Mouse (Mus musculus): Measurements from ENCODE around the gene Mt3. TPM values are rescaled to one million over a fixed set of nuclear protein-coding genes. Genes with fewer than 3 reads are reported as not detected.

The Mt3 gene
- polyA plus RNA-seq, 1 experiment from 2014 or later, result 20.7 TPM

DNA sequence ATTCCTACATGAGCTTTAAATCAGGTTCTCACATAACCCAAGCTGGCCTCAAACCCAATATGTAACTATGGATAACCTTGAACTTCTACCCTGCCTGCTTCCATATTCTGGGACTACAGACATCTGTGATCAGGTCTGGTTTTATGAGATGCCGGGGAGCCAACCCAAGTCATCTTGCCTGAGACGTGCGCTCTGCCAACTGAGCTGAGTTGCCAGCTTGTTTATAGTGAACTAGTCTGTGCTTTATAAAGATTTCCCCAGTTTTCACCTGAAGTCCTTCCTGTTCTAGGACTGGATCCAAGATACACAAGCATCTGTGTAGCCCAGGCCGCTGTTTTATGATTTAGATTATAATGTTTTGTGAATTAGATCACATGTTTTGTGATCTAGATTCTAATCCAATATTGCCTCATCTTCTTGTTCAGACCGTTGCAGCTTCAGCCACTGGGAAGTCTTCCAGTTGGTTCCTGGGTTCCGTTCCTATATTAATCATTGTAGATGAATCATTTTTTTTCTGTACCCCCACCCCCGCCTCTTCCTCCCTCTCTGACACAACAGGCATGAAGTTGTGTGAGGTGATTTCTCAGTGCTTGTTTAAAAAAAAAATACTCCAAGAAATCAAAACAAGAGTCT is 42.3 kb downstream of the Mt3 start:
- 94% methylated on average over 7 of the region's 7 CpGs for WGBS
- H3K27me3 ChIP-seq (ENCODE audit: poor library complexity, severe bottlenecking), result peaks cover 10% of the 10 kb centered on the region; the same call in 1 of the 2 replicates
- H3K27ac ChIP-seq, result no peak overlapping the region
- no peak overlapping the region for H3K4me3 ChIP-seq
- no peak for DNase-seq (ENCODE audit: extremely low spot score, low spot score)
- no peaks in the 10 kb centered on the region for H3K9me3 ChIP-seq
- no peaks in the 10 kb centered on the region for H3K36me3 ChIP-seq (replicated peaks)
- H3K4me1 ChIP-seq, result peaks cover 12% of the 10 kb centered on the region

DNA sequence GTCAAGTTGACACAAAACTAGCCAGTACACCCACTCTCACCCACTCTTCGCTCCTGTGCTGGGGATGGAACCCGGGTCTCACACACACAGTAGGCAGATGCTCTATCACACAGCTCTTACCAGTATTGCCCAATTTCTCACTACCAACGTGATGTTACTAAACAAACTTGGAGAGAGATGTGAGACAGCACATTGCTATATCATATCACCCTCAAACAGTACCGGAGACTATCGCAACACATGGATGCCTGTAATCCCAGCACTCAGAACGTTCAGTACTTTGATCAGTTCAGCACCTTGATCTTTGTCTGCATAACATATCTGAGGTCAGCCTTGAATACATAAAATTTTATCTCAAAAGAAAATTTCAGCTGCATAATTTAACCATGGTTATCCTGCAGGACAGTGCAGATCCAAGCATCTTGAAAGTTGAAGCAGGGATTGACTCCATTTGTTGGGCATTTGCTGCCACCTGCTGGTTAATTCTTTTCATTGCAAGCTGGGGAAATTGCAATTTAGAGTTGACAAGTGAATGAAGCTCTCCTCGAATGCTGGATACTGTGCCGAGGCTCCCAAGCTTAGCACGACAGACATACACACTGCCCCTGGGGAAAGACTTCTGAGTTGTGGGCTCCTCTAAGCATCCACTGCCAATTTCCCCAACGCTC is 46.9 kb downstream of the Mt3 start:
- peak; percentile 74 for DNase-seq (ENCODE audit: extremely low spot score, low spot score)
- Histone ChIP-seq H3K27me3 (ENCODE audit: poor library complexity, severe bottlenecking) (no peaks in the 10 kb centered on the region), H3K9me3 (no peaks in the 10 kb centered on the region), H3K4me1 (no peaks in the 10 kb centered on the region), H3K4me3 (no peak overlapping the region), H3K36me3 (replicated peaks) (no peaks in the 10 kb centered on the region), H3K27ac (no peak overlapping the region)
- 44% methylated on average over 10 of the region's 10 CpGs for WGBS

Other genes with a start within 250 kb of the Mt3 start
- gene Amfr, start 139.8 kb upstream of the Mt3 start, polyA plus RNA-seq (2016; fragmentation: Nextera tagmentation; extraction: Ambion mirVana), result 36.7 and 39.1 TPM in 2 replicates
- 192 and 193 TPM in 2 replicates for gene Nudt21, start 115.6 kb upstream of the Mt3 start, polyA plus RNA-seq (2016; fragmentation: Nextera tagmentation; extraction: Ambion mirVana)
- 13.5 and 14.4 TPM in 2 replicates for gene Ogfod1, start 115.4 kb upstream of the Mt3 start, polyA plus RNA-seq (2016; fragmentation: Nextera tagmentation; extraction: Ambion mirVana)
- gene Bbs2, start 53.7 kb upstream of the Mt3 start, polyA plus RNA-seq (2016; fragmentation: Nextera tagmentation; extraction: Ambion mirVana), result 18.3 and 19.7 TPM in 2 replicates
- not detected in 2 replicates for gene Mt4, start 15.4 kb upstream of the Mt3 start, polyA plus RNA-seq (2016; fragmentation: Nextera tagmentation; extraction: Ambion mirVana)
- 55.1 and 68.7 TPM in 2 replicates for gene Mt2, start 20.1 kb downstream of the Mt3 start, polyA plus RNA-seq (2016; fragmentation: Nextera tagmentation; extraction: Ambion mirVana)
- gene Mt1, start 26.5 kb downstream of the Mt3 start, polyA plus RNA-seq (2016; fragmentation: Nextera tagmentation; extraction: Ambion mirVana), result 204 and 219 TPM in 2 replicates
- gene Nup93, start 62.0 kb downstream of the Mt3 start, polyA plus RNA-seq (2016; fragmentation: Nextera tagmentation; extraction: Ambion mirVana), result 155 and 164 TPM in 2 replicates
- gene Slc12a3, start 176.6 kb downstream of the Mt3 start, polyA plus RNA-seq (2016; fragmentation: Nextera tagmentation; extraction: Ambion mirVana), result not detected in 2 replicates
- 44.9 and 53.0 TPM in 2 replicates for gene Herpud1, start 233.8 kb downstream of the Mt3 start, polyA plus RNA-seq (2016; fragmentation: Nextera tagmentation; extraction: Ambion mirVana)